Mouse (Mus musculus): ENCODE measurements around the gene Slc35b2. TPM values are rescaled to one million over a fixed set of nuclear protein-coding genes. Genes with fewer than 3 reads are reported as not detected.

Slc35b2 gene
- polyA plus RNA-seq (2016; fragmentation: Nextera tagmentation; extraction: Ambion mirVana) = 90.6 and 92.4 TPM in 2 replicates

DNA sequence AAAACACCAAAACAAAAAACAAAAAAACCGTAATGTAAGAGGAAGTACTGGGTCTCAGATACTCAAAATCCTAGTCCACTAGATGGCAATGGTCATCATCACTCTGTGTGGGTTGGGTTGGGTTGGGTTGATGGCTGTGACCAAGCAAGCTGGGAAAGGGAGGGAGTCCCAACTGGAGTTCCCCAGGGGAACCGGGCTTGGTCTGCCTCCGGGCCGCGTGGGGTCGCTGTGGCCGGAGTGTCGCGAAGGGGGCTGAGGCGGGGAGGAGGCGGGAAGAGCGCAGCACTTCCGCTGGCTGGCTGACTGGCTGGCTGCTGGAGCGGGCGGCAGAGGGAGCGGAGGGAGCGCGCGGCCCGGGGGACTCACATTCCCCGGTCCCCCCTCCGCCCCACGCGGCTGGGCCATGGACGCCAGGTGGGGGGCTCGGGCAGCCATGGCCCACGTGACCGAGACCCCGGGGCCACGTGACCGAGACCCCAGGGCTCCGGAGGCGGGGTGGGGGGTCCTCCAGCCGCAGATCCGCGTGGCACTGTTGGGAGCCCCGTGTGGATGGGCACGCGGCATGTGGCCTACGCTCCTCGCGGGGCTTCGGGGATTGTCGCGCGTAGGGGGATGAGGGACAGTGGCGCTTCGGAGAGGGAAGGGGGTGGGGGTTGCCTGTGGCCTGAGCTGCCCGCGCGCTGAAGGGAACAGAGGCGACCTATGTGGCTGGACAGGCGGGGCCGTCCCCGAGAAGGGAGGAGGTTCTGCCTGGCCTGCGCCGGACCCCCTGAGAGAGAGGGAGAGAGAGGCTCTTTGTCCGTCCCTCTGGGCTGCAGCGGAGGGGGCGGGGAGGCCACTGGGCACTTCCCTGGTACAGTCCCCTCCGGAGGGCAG, at the start of gene Slc35b2:
Gene Slc35b2 (plus strand): TSS at position 220 of the 876 bp plus-strand sequence.
- Histone ChIP-seq H3K4me1 (peaks cover 34% of the 10 kb centered on the region), H3K27me3 (no peaks in the 10 kb centered on the region), H3K9me3 (replicated peaks) (no peaks in the 10 kb centered on the region), H3K4me3 (peak within 1 kb of the TSS; percentile 79), H3K4me2 (replicated peaks) (peak within 1 kb of the TSS; percentile 95), H3K36me3 (peaks cover 35% of the 10 kb centered on the region), H3K27ac (peak within 1 kb of the TSS; percentile 90), H3K9ac (peak within 1 kb of the TSS; percentile 95)
- ATAC-seq (ENCODE audit: low FRiP score) = peak; percentile 85
- WGBS = under 1% methylated on average over 44 of the region's 61 CpGs

- peaks cover 38% of the 10 kb centered on the region for H3K36me3 ChIP-seq
- no peak overlapping the region for H3K9ac ChIP-seq
- H3K4me2 ChIP-seq (replicated peaks) = no peak overlapping the region
- H3K27me3 ChIP-seq = no peaks in the 10 kb centered on the region
- no peaks in the 10 kb centered on the region for H3K9me3 ChIP-seq (replicated peaks)
- no peak for ATAC-seq (ENCODE audit: low FRiP score)
- 68% methylated on average over 15 of the region's 15 CpGs for WGBS
- no peak overlapping the region for H3K27ac ChIP-seq
- no peak overlapping the region for H3K4me3 ChIP-seq
- H3K4me1 ChIP-seq = 0 out of 2 replicates have a peak, but pooled peaks cover 5% of the 10 kb centered on the region
These were observed 48.4 kb upstream of the Slc35b2 start for GRCm38 (mm10) chr17:45515204-45515726.

GRCm38 (mm10) chr17:45515806-45516205, 47.9 kb upstream of the Slc35b2 start:
- H3K9ac ChIP-seq = no peak overlapping the region
- no peak overlapping the region for H3K4me3 ChIP-seq
- 0 out of 2 replicates have a peak, but pooled peaks cover 5% of the 10 kb centered on the region for H3K4me1 ChIP-seq
- WGBS = 84% methylated on average over 10 of the region's 10 CpGs
- H3K4me2 ChIP-seq (replicated peaks) = no peak overlapping the region
- H3K9me3 ChIP-seq (replicated peaks) = no peaks in the 10 kb centered on the region
- H3K36me3 ChIP-seq = peaks cover 37% of the 10 kb centered on the region
- ATAC-seq (ENCODE audit: low FRiP score) = no peak
- no peak overlapping the region for H3K27ac ChIP-seq
- H3K27me3 ChIP-seq = no peaks in the 10 kb centered on the region

- Histone ChIP-seq H3K9ac (no peak overlapping the region), H3K4me1 (0 out of 2 replicates have a peak, but pooled peaks cover 5% of the 10 kb centered on the region), H3K27me3 (no peaks in the 10 kb centered on the region), H3K9me3 (replicated peaks) (no peaks in the 10 kb centered on the region), H3K36me3 (peaks cover 39% of the 10 kb centered on the region), H3K4me2 (replicated peaks) (no peak overlapping the region), H3K4me3 (no peak overlapping the region), H3K27ac (no peak overlapping the region)
- WGBS = 53% methylated on average over 8 of the region's 8 CpGs
- ATAC-seq (ENCODE audit: low FRiP score) = peak; percentile 21; the same call in 1 of the 2 replicates
These were observed 47.2 kb upstream of the Slc35b2 start for GRCm38 (mm10) chr17:45516488-45516887.

- ATAC-seq (ENCODE audit: low FRiP score) = peak; percentile 27; the same call in 1 of the 2 replicates
- H3K36me3 ChIP-seq = peaks cover 39% of the 10 kb centered on the region
These were observed 46.5 kb upstream of the Slc35b2 start for GRCm38 (mm10) chr17:45517135-45517534.

DNA sequence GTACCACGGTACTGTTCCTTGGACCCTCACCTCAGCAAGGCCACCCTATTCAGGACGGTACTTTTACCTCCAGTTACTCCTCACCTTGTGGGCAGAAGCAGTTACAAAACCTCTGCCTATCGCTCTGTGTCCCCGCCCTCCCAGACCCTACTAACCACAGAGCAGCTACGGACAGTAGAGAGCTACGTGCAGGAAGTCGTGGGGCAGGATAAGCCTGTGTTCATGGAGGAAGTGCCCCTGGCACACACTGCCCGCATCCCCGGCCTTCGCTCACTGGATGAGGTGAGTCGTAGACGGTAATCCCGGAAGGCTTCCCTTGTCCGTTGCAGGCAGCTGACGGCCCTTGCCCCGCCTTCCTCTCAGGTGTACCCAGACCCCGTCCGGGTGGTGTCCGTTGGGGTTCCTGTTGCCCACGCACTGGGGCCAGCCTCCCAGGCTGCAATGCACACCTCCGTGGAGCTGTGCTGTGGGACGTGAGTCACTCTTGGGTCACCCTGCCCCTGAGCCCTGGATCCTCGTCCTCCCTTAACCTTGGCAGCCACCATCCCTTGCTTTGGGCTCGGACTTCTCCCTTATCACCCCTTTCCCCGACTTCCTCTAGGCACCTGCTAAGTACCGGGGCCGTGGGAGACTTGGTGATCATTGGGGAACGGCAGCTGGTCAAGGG, 46.0 kb upstream of the Slc35b2 start:
- Histone ChIP-seq H3K27me3 (no peaks in the 10 kb centered on the region), H3K36me3 (peaks cover 39% of the 10 kb centered on the region), H3K9ac (no peak overlapping the region), H3K4me2 (replicated peaks) (no peak overlapping the region), H3K27ac (no peak overlapping the region), H3K4me3 (no peak overlapping the region), H3K4me1 (peaks cover 8% of the 10 kb centered on the region), H3K9me3 (replicated peaks) (no peaks in the 10 kb centered on the region)
- WGBS = 91% methylated on average over 28 of the region's 28 CpGs
- ATAC-seq (ENCODE audit: low FRiP score) = no peak

More at GRCm38 (mm10) chr17:45517135-45517534, 46.5 kb upstream of the Slc35b2 start:
- 0 out of 2 replicates have a peak, but pooled peaks cover 5% of the 10 kb centered on the region for H3K4me1 ChIP-seq
- 90% methylated on average over 21 of the region's 21 CpGs for WGBS
- H3K9me3 ChIP-seq (replicated peaks) = no peaks in the 10 kb centered on the region
- no peak overlapping the region for H3K4me3 ChIP-seq
- H3K27me3 ChIP-seq = no peaks in the 10 kb centered on the region
- H3K27ac ChIP-seq = no peak overlapping the region
- H3K4me2 ChIP-seq (replicated peaks) = no peak overlapping the region
- H3K9ac ChIP-seq = no peak overlapping the region

GRCm38 (mm10) chr17:45518766-45519475, 44.8 kb upstream of the Slc35b2 start:
- H3K36me3 ChIP-seq = peaks cover 35% of the 10 kb centered on the region
- 0 out of 2 replicates have a peak overlapping the region, but pooled peaks have one; percentile 9 for H3K27ac ChIP-seq
- no peak overlapping the region for H3K9ac ChIP-seq
- no peak overlapping the region for H3K4me2 ChIP-seq (replicated peaks)
- no peaks in the 10 kb centered on the region for H3K9me3 ChIP-seq (replicated peaks)
- H3K27me3 ChIP-seq = peaks cover 4% of the 10 kb centered on the region; the same call in 1 of the 2 replicates
- peaks cover 19% of the 10 kb centered on the region for H3K4me1 ChIP-seq
- WGBS = 85% methylated on average over 12 of the region's 12 CpGs
- ATAC-seq (ENCODE audit: low FRiP score) = no peak
- H3K4me3 ChIP-seq = no peak overlapping the region

DNA sequence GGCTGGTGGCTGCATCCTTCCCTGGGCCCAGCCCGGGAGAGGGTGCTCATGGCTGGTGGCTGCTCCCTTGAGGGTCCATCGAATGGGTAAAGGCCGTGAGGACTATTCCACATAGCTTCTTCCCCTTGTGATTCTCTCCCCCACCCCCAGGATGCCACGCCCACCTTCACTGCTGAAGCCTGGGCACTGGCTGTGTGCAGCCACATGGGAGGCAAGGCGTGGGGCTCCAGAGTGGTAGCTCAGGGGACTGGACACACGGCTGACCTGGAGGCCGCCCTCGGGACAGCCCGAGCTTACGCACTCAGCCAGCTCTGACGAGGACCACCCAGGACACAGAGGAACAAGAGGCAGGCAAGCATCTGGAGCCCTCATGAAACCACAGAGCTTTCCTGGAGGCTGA, 43.5 kb upstream of the Slc35b2 start:
- H3K27ac ChIP-seq = no peak overlapping the region
- no peak overlapping the region for H3K4me3 ChIP-seq
- ATAC-seq (ENCODE audit: low FRiP score) = no peak
- H3K9ac ChIP-seq = no peak overlapping the region
- peaks cover 31% of the 10 kb centered on the region for H3K36me3 ChIP-seq
- H3K4me2 ChIP-seq (replicated peaks) = no peak overlapping the region
- WGBS = 86% methylated on average over 11 of the region's 11 CpGs
- H3K9me3 ChIP-seq (replicated peaks) = no peaks in the 10 kb centered on the region
- H3K4me1 ChIP-seq = peaks cover 19% of the 10 kb centered on the region
- H3K27me3 ChIP-seq = peaks cover 15% of the 10 kb centered on the region; the same call in 1 of the 2 replicates

DNA sequence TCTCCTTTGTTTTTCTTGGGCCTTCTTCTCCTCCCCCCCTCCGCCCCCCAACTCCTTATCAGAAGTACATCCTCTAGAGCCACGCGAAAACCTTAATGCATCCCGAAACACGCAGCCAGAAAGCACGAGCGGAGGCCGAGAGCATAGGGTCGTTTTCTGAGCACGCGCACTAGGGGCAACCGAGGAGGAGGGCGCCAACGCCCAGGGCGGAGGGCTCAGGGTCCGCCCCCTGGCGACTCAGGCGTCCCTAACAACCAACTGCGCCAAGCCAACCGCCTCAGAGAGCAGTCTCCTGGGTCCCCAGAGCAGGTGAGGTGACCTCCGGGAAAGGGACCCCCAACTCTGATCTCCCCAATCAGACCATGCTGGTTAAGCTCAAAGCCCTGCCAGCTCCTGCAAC, 40.4 kb upstream of the Slc35b2 start, which contains the start of gene Tcte1:
Gene Tcte1 (plus strand): TSS at position 172 of the 400 bp plus-strand sequence.
- peaks cover 21% of the 10 kb centered on the region for H3K36me3 ChIP-seq
- ATAC-seq (ENCODE audit: low FRiP score) = peak; percentile 78
- under 1% methylated on average over 21 of the region's 21 CpGs for WGBS
- H3K9me3 ChIP-seq (replicated peaks) = no peaks in the 10 kb centered on the region
- H3K4me3 ChIP-seq = peak within 1 kb of the TSS; percentile 35
- H3K9ac ChIP-seq = peak within 1 kb of the TSS; percentile 60
- peaks cover 18% of the 10 kb centered on the region for H3K27me3 ChIP-seq
- H3K4me1 ChIP-seq = peaks cover 19% of the 10 kb centered on the region
- H3K27ac ChIP-seq = no peak within 1 kb of the TSS
- peak within 1 kb of the TSS; percentile 73 for H3K4me2 ChIP-seq (replicated peaks)

- Histone ChIP-seq H3K36me3 (peaks cover 12% of the 10 kb centered on the region), H3K4me3 (no peak overlapping the region), H3K9me3 (replicated peaks) (no peaks in the 10 kb centered on the region), H3K4me1 (peaks cover 14% of the 10 kb centered on the region), H3K27me3 (peaks cover 31% of the 10 kb centered on the region), H3K27ac (no peak overlapping the region), H3K4me2 (replicated peaks) (no peak overlapping the region), H3K9ac (no peak overlapping the region)
- WGBS = 60% methylated on average over 4 of the region's 4 CpGs
- no peak for ATAC-seq (ENCODE audit: low FRiP score)
These were observed 38.7 kb upstream of the Slc35b2 start for GRCm38 (mm10) chr17:45524961-45525360.

DNA sequence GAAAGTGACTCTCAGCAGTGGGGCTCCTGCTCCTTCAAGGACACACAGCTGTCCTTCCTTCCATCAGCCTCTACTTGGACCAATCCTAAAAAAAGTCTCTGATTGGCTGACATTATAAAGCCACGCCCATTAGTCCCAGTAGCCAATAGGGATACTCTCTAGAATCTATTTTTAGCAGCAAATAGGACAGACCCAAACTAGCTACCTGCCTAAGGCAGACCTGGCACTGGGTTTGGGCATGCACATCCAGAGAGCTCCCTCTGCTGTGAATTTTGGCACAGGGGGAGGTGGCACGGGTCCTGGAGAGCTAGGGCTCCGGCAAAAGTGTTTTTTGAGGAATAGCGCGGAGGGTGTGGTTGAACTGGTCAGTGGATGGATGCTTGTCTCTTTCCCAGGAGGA, 37.1 kb upstream of the Slc35b2 start:
- Histone ChIP-seq H3K9me3 (replicated peaks) (no peaks in the 10 kb centered on the region), H3K4me2 (replicated peaks) (no peak overlapping the region), H3K27me3 (peaks cover 40% of the 10 kb centered on the region), H3K9ac (no peak overlapping the region), H3K27ac (no peak overlapping the region), H3K36me3 (no peaks in the 10 kb centered on the region), H3K4me1 (peaks cover 14% of the 10 kb centered on the region), H3K4me3 (no peak overlapping the region)
- WGBS = 21% methylated on average over 5 of the region's 5 CpGs
- ATAC-seq (ENCODE audit: low FRiP score) = no peak

Measured in hindbrain, embryonic 12.5 days (tissue).